Mouse (Mus musculus): ENCODE measurements around the gene Stk10. TPM values are rescaled to one million over a fixed set of nuclear protein-coding genes. Genes with fewer than 3 reads are reported as not detected.
"Not testable (repeated sequence)": the region's sequence is repeated elsewhere in the genome, so short reads cannot be mapped to it uniquely, and the experiment has no call there.

The Stk10 gene
- polyA plus RNA-seq, 1 experiment from 2014 or later, result 2.4 TPM

DNA sequence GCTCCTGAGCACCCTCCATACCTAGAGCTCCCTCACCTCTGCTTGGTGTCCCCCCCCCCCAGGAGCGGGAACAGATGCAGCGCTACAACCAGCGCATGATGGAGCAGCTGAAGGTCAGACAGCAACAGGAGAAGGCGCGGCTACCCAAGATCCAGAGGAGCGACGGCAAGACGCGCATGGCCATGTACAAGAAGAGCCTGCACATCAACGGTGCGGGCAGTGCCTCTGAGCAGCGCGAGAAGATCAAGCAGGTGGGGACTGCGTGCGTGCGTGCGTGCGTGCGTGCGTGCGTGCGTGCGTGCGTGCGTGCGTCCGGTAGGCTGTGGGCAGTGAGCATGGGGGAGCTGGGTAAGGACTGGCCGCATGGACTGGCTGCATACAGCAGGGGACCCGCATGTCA is 81.4 kb downstream of the Stk10 start:
- no peak for ATAC-seq
- Histone ChIP-seq H3K9ac (ENCODE audit: low read depth, low read length) (no peak overlapping the region), H3K4me2 (ENCODE audit: low read length) (no peak overlapping the region), H3K4me3 (ENCODE audit: low read length) (no peak overlapping the region), H3K27ac (ENCODE audit: low read depth, low read length) (no peak overlapping the region), H3K9me3 (ENCODE audit: control insufficient read depth, low read length) (no peaks in the 10 kb centered on the region), H3K4me1 (ENCODE audit: control insufficient read depth, insufficient read depth, low read depth, low read length) (no peaks in the 10 kb centered on the region), H3K27me3 (replicated peaks; ENCODE audit: control insufficient read depth, insufficient read depth, low read length) (no peaks in the 10 kb centered on the region), H3K36me3 (ENCODE audit: control insufficient read depth, insufficient read depth, low read length) (peaks cover 6% of the 10 kb centered on the region)
- 96% methylated on average over 29 of the region's 29 CpGs for WGBS

DNA sequence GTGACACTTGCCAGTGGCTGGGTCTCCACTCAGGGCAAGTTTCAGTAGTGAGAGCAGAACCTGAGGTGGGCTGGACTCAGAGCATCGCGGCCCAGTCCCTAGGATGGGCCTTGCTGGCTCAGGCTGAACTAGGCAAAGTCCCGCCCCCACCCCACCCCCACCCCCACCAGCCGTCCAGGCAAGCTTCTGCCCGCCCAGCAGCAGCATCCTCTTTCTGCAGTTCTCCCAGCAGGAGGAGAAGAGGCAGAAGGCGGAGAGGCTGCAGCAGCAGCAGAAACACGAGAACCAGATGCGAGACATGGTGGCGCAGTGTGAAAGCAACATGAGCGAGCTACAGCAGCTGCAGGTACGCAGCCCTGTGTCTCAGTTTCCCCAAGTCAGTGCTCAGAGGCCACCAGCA is 82.5 kb downstream of the Stk10 start:
- no peak overlapping the region for H3K4me3 ChIP-seq (ENCODE audit: low read length)
- H3K27ac ChIP-seq (ENCODE audit: low read depth, low read length), result no peak overlapping the region
- H3K36me3 ChIP-seq (ENCODE audit: control insufficient read depth, insufficient read depth, low read length), result peaks cover 6% of the 10 kb centered on the region
- peaks cover 3% of the 10 kb centered on the region; the same call in 1 of the 2 replicates for H3K4me1 ChIP-seq (ENCODE audit: control insufficient read depth, insufficient read depth, low read depth, low read length)
- no peak for ATAC-seq
- 24% methylated on average over 11 of the region's 11 CpGs for WGBS
- no peaks in the 10 kb centered on the region for H3K9me3 ChIP-seq (ENCODE audit: control insufficient read depth, low read length)
- H3K27me3 ChIP-seq (replicated peaks; ENCODE audit: control insufficient read depth, insufficient read depth, low read length), result no peaks in the 10 kb centered on the region
- no peak overlapping the region for H3K4me2 ChIP-seq (ENCODE audit: low read length)
- H3K9ac ChIP-seq (ENCODE audit: low read depth, low read length), result no peak overlapping the region; the same call in 1 of the 2 replicates

DNA sequence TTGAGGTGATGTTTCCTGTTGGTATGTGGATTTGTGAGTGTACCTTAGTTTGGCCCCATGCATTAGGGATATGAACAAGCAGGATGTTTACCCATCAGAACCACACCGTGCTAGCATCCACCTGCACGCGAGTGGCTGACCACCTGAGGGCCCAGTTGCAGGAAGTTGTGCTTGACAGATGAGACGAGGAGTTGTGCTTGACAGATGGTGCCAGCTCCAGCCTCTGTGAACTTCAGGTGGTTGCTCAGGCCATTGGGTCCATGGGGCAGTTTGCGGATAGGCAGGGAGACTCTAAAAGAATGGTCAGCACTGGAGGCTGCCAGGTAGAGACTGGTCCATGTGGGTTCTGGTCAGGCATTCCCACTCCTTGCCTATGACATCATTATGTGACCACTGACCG is 83.0 kb downstream of the Stk10 start:
- 79% methylated on average over 6 of the region's 6 CpGs for WGBS
- ATAC-seq, result no peak
- H3K27ac ChIP-seq (ENCODE audit: low read depth, low read length), result no peak overlapping the region
- H3K9ac ChIP-seq (ENCODE audit: low read depth, low read length), result no peak overlapping the region
- peaks cover 3% of the 10 kb centered on the region; the same call in 1 of the 2 replicates for H3K4me1 ChIP-seq (ENCODE audit: control insufficient read depth, insufficient read depth, low read depth, low read length)
- peaks cover 6% of the 10 kb centered on the region; the same call in 1 of the 2 replicates for H3K36me3 ChIP-seq (ENCODE audit: control insufficient read depth, insufficient read depth, low read length)
- no peak overlapping the region for H3K4me3 ChIP-seq (ENCODE audit: low read length)
- H3K4me2 ChIP-seq (ENCODE audit: low read length), result no peak overlapping the region
- no peaks in the 10 kb centered on the region for H3K9me3 ChIP-seq (ENCODE audit: control insufficient read depth, low read length)
- no peaks in the 10 kb centered on the region; the same call in 1 of the 2 replicates for H3K27me3 ChIP-seq (replicated peaks; ENCODE audit: control insufficient read depth, insufficient read depth, low read length)

DNA sequence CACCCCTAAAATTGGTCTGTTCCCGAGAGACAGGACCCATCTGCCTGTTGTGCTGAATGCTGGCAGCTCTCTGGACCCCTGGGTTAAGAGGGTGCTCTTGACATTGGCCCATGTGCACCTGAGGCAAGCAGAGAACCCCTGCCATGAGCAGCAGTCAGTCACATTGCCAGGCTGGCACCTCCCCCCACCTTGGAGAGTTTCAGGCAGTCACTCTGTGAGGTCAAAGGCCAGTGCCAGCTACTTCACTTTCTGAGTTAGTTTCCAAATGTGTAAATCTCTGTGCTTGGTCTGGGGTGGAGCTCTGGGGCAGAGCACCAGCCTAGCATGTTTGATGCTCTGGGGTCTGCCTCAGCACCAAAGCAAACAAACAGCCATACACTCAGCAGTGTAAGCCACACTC is 84.9 kb downstream of the Stk10 start:
- H3K9ac ChIP-seq (ENCODE audit: low read depth, low read length), result no peak overlapping the region
- 86% methylated on average over 1 of the region's 1 CpGs for WGBS
- H3K27me3 ChIP-seq (replicated peaks; ENCODE audit: control insufficient read depth, insufficient read depth, low read length), result no peaks in the 10 kb centered on the region; the same call in 1 of the 2 replicates
- no peak overlapping the region for H3K27ac ChIP-seq (ENCODE audit: low read depth, low read length)
- H3K36me3 ChIP-seq (ENCODE audit: control insufficient read depth, insufficient read depth, low read length), result peaks cover 6% of the 10 kb centered on the region; the same call in 1 of the 2 replicates
- ATAC-seq, result no peak
- H3K4me3 ChIP-seq (ENCODE audit: low read length), result no peak overlapping the region
- peaks cover 3% of the 10 kb centered on the region; the same call in 1 of the 2 replicates for H3K4me1 ChIP-seq (ENCODE audit: control insufficient read depth, insufficient read depth, low read depth, low read length)
- no peaks in the 10 kb centered on the region for H3K9me3 ChIP-seq (ENCODE audit: control insufficient read depth, low read length)
- H3K4me2 ChIP-seq (ENCODE audit: low read length), result no peak overlapping the region

DNA sequence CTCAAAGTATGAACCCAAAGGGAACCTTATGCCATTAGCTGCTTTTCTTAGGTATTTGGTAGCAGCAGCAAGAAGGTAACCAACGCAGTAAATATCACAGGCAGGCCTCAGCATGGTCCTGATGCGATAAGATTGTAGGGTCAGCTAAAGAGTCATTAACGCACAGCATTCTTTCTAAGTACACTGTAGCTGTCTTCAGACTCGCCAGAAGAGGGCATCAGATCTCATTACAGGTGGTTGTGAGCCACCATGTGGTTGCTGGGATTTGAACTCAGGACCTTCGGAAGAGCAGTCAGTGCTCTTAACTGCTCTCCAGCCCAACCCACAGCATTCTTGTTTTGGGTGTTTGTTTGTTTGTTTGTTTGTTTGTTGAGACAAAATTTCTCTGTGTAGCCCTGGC is 85.5 kb downstream of the Stk10 start:
- not testable (repeated sequence) for H3K9ac ChIP-seq (ENCODE audit: low read depth, low read length); H3K4me1 ChIP-seq (ENCODE audit: control insufficient read depth, insufficient read depth, low read depth, low read length); ATAC-seq; H3K27ac ChIP-seq (ENCODE audit: low read depth, low read length); H3K36me3 ChIP-seq (ENCODE audit: control insufficient read depth, insufficient read depth, low read length); H3K4me2 ChIP-seq (ENCODE audit: low read length); H3K4me3 ChIP-seq (ENCODE audit: low read length); H3K27me3 ChIP-seq (replicated peaks; ENCODE audit: control insufficient read depth, insufficient read depth, low read length); H3K9me3 ChIP-seq (ENCODE audit: control insufficient read depth, low read length)
- WGBS, result 88% methylated on average over 5 of the region's 5 CpGs

DNA sequence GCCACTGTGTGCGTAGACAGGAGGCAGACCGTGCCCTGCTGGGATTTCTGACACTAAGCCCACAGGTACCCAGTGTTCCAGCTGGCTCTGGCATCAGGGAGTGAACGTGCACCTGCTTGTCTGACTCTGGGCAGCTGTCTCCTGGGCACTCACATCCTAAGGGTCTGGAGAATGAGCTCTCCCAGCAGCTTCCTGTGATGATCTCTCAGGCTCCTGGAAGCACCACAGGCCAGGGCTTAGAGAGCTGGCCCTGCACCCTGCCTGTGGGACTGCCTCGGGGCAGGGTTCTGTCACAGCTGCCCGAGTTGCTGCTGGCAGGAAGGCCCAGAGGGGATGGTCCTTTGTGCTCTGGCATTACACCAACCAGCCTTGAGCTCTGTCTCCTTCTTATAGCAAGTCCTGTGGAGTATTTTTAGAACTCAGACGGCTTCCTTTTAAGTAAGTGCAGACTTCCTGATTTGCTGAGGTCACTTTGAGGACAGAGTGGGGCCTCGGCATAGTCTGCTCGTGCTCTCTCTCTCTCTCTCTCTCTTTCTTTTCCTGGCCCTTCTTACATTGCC is 86.2 kb downstream of the Stk10 start:
- H3K9me3 ChIP-seq (ENCODE audit: control insufficient read depth, low read length), result no peaks in the 10 kb centered on the region
- H3K9ac ChIP-seq (ENCODE audit: low read depth, low read length), result no peak overlapping the region
- WGBS, result 48% methylated on average over 8 of the region's 8 CpGs
- H3K27me3 ChIP-seq (replicated peaks; ENCODE audit: control insufficient read depth, insufficient read depth, low read length), result no peaks in the 10 kb centered on the region; the same call in 1 of the 2 replicates
- no peak overlapping the region for H3K4me3 ChIP-seq (ENCODE audit: low read length)
- ATAC-seq, result 0 out of 2 replicates have a peak, but pooled peaks have one; percentile 35
- no peak overlapping the region for H3K4me2 ChIP-seq (ENCODE audit: low read length)
- H3K4me1 ChIP-seq (ENCODE audit: control insufficient read depth, insufficient read depth, low read depth, low read length), result peaks cover 5% of the 10 kb centered on the region; the same call in 1 of the 2 replicates
- peaks cover 6% of the 10 kb centered on the region; the same call in 1 of the 2 replicates for H3K36me3 ChIP-seq (ENCODE audit: control insufficient read depth, insufficient read depth, low read length)
- no peak overlapping the region for H3K27ac ChIP-seq (ENCODE audit: low read depth, low read length)

DNA sequence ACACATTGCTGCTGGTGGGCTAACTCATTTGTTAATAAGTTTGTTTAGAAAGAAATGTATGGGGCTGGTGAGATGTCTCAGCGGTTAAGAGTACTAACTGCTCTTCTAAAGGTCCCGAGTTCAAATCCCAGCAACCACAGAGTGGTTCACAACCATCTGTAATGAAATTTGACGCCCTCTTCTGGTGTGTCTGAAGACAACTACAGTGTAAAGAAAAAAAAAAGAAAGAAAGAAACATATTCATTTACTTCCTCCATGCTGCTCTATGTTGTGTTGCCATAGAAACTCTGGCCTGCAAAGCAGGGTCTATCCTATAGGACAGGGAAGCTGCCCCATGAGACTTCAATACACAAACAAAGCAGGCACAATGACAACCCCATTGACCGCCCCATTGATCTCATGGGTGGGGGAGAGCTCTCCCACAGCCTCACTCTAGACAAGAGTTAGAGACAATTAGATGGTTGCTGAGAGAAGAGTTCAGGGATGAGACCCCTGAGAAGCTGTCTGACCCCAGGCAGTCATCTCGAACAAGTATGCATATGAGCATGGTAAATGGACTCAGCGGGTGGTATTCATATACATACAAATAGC is 86.9 kb downstream of the Stk10 start:
- Histone ChIP-seq H3K9ac (ENCODE audit: low read depth, low read length) (no peak overlapping the region), H3K4me2 (ENCODE audit: low read length) (no peak overlapping the region), H3K27me3 (replicated peaks; ENCODE audit: control insufficient read depth, insufficient read depth, low read length) (no peaks in the 10 kb centered on the region; the same call in 1 of the 2 replicates), H3K27ac (ENCODE audit: low read depth, low read length) (no peak overlapping the region), H3K9me3 (ENCODE audit: control insufficient read depth, low read length) (no peaks in the 10 kb centered on the region), H3K36me3 (ENCODE audit: control insufficient read depth, insufficient read depth, low read length) (peaks cover 6% of the 10 kb centered on the region; the same call in 1 of the 2 replicates), H3K4me1 (ENCODE audit: control insufficient read depth, insufficient read depth, low read depth, low read length) (peaks cover 5% of the 10 kb centered on the region; the same call in 1 of the 2 replicates), H3K4me3 (ENCODE audit: low read length) (no peak overlapping the region)
- ATAC-seq, result no peak
- WGBS, result 53% methylated on average over 6 of the region's 6 CpGs

DNA sequence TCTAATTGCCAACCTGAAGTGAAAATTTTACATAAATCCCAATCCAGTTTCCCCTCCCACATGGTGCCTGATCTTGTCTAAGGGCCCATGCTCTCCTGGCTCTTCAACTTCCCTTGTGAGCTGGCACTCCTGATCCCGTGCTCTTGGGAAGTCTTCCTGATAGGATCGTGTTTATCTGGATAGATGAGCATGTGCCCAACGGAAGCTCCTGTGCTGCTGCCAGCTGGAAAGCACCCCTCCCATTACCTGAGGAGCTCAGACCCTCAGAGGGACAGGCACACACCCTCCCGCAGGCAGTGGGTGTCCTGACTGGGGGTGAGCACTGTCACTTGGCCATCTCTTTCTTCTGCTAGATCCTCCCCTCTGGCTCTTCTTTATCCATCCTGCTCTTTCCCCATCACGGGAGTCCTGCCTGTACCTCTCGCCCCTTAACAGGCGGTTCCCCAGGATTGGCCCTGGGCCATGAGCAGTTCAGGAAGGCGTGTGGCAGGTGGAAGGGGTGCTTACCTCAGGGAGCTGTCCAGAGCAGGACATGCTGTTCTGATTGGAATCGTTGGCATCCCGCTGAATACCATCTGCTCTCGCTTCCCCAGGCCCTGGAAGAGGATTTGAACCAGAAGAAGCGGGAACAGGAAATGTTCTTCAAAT is 88.8 kb downstream of the Stk10 start:
- Histone ChIP-seq H3K9me3 (ENCODE audit: control insufficient read depth, low read length) (no peaks in the 10 kb centered on the region), H3K4me3 (ENCODE audit: low read length) (no peak overlapping the region), H3K4me1 (ENCODE audit: control insufficient read depth, insufficient read depth, low read depth, low read length) (peaks cover 5% of the 10 kb centered on the region; the same call in 1 of the 2 replicates), H3K36me3 (ENCODE audit: control insufficient read depth, insufficient read depth, low read length) (peaks cover 6% of the 10 kb centered on the region; the same call in 1 of the 2 replicates), H3K4me2 (ENCODE audit: low read length) (no peak overlapping the region), H3K9ac (ENCODE audit: low read depth, low read length) (no peak overlapping the region), H3K27ac (ENCODE audit: low read depth, low read length) (no peak overlapping the region; the same call in 1 of the 2 replicates), H3K27me3 (replicated peaks; ENCODE audit: control insufficient read depth, insufficient read depth, low read length) (no peaks in the 10 kb centered on the region; the same call in 1 of the 2 replicates)
- 59% methylated on average over 12 of the region's 12 CpGs for WGBS
- ATAC-seq, result peak; percentile 19; the same call in 1 of the 2 replicates
